Mouse (Mus musculus) ES-Bruce4 (cell line): ENCODE measurements around the gene Ankrd65. TPM values are rescaled to one million over a fixed set of nuclear protein-coding genes. Genes with fewer than 3 reads are reported as not detected.

ENCODE experiments used
- H3K27ac ChIP-seq: 2 replicates; pipeline ENCODE4 v1.5.1; 2012; ENCODE audit warnings: low read length, inconsistent platforms; ENCODE audit not compliant: insufficient read depth
- H3K27me3 ChIP-seq: 2 replicates; pipeline ENCODE4 v1.6.1; 2012; ENCODE audit warnings: mild to moderate bottlenecking, low read length, inconsistent platforms; ENCODE audit not compliant: control insufficient read depth, poor library complexity, insufficient read depth, severe bottlenecking
- H3K36me3 ChIP-seq: 2 replicates; pipeline ENCODE4 v1.6.1; 2012; ENCODE audit warnings: inconsistent platforms, mild to moderate bottlenecking, low read length, moderate library complexity; ENCODE audit not compliant: control insufficient read depth, poor library complexity, insufficient read depth, severe bottlenecking
- H3K4me1 ChIP-seq: one replicate; pipeline ENCODE4 v1.8.1; 2011; ENCODE audit warnings: low read length; ENCODE audit not compliant: control insufficient read depth, insufficient read depth
- H3K4me3 ChIP-seq: 2 replicates; pipeline ENCODE4 v1.5.1; 2011; ENCODE audit warnings: low read depth, mild to moderate bottlenecking, low read length
- H3K9ac ChIP-seq: 2 replicates; pipeline ENCODE4 v1.6.1; 2012; ENCODE audit warnings: low read depth, mild to moderate bottlenecking, inconsistent platforms; ENCODE audit not compliant: poor library complexity, severe bottlenecking
- H3K9me3 ChIP-seq: replicated peaks from 2 replicates; pipeline ENCODE4 v1.6.1; 2012; ENCODE audit warnings: mild to moderate bottlenecking, low read length, inconsistent platforms; ENCODE audit not compliant: control insufficient read depth, poor library complexity, insufficient read depth, severe bottlenecking
- CTCF ChIP-seq: IDR thresholded peaks from one replicate; pipeline ENCODE4 v1.8.1; 2011; ENCODE audit warnings: low read depth, low read length
- EP300 ChIP-seq: IDR thresholded peaks from 2 replicates; pipeline ENCODE4 v1.6.1; 2011; ENCODE audit warnings: low read depth, low read length; ENCODE audit not compliant: insufficient read depth
- POLR2A ChIP-seq: IDR thresholded peaks from one replicate; pipeline ENCODE4 v1.8.1; 2011; ENCODE audit warnings: low read length; ENCODE audit not compliant: insufficient read depth
- polyA plus RNA-seq: library from polyadenylated mRNA; stranded (reverse); fragments of >200 nt; gene quantifications from 2 replicates; pipeline ENCODE4 v1.2.4, GENCODE M21; 2011; ENCODE audit warnings: low read depth; ENCODE audit not compliant: missing spikeins, insufficient read depth, insufficient read length

Ankrd65 gene
- polyA plus RNA-seq, 1 experiment: not detected

GRCm38 (mm10) chr4:155746575-155747490 lies 43.4 kb upstream of the Ankrd65 start:
- Histone ChIP-seq H3K9me3 (no peaks in the 10 kb centered on the region), H3K27ac (no peak overlapping the region), H3K27me3 (no peaks in the 10 kb centered on the region), H3K9ac (no peak overlapping the region), H3K4me1 (no peaks in the 10 kb centered on the region), H3K36me3 (peaks cover 84% of the 10 kb centered on the region), H3K4me3 (no peak overlapping the region)
- TF ChIP-seq POLR2A (no peak), EP300 (no peak), CTCF (no peak)

GRCm38 (mm10) chr4:155757011-155757410 lies 33.2 kb upstream of the Ankrd65 start:
- Histone ChIP-seq H3K27me3 (no peaks in the 10 kb centered on the region), H3K4me1 (no peaks in the 10 kb centered on the region), H3K4me3 (no peak overlapping the region), H3K36me3 (peaks cover 48% of the 10 kb centered on the region), H3K27ac (no peak overlapping the region), H3K9me3 (no peaks in the 10 kb centered on the region), H3K9ac (no peak overlapping the region)
- TF ChIP-seq POLR2A (no peak), CTCF (no peak), EP300 (no peak)

- H3K36me3 ChIP-seq: peaks cover 22% of the 10 kb centered on the region
- peak overlapping the region; percentile 72 for H3K9ac ChIP-seq
- peak overlapping the region; percentile 72 for H3K4me3 ChIP-seq
- TF ChIP-seq POLR2A (no peak), EP300 (no peak), CTCF (no peak)
- no peaks in the 10 kb centered on the region for H3K27me3 ChIP-seq
- H3K9me3 ChIP-seq: no peaks in the 10 kb centered on the region
- no peaks in the 10 kb centered on the region for H3K4me1 ChIP-seq
- H3K27ac ChIP-seq: no peak overlapping the region
Measured at GRCm38 (mm10) chr4:155759862-155760612, 30.2 kb upstream of the Ankrd65 start.

GRCm38 (mm10) chr4:155760613-155761355 lies 29.5 kb upstream of the Ankrd65 start, which contains the start of gene Atad3a:
Atad3a (minus strand) TSS chr4:155761093.
- H3K27me3 ChIP-seq: no peaks in the 10 kb centered on the region
- H3K27ac ChIP-seq: no peak within 1 kb of the TSS
- H3K4me1 ChIP-seq: no peaks in the 10 kb centered on the region
- H3K4me3 ChIP-seq: peak within 1 kb of the TSS; percentile 72
- peaks cover 14% of the 10 kb centered on the region for H3K36me3 ChIP-seq
- peak; percentile 89 for TF ChIP-seq POLR2A
- TF ChIP-seq CTCF: no peak
- no peak for TF ChIP-seq EP300
- peak within 1 kb of the TSS; percentile 72 for H3K9ac ChIP-seq
- no peaks in the 10 kb centered on the region for H3K9me3 ChIP-seq

- H3K4me1 ChIP-seq: no peaks in the 10 kb centered on the region
- peak overlapping the region; percentile 72 for H3K4me3 ChIP-seq
- H3K27ac ChIP-seq: no peak overlapping the region
- H3K36me3 ChIP-seq: peaks cover 7% of the 10 kb centered on the region; the same call in 1 of the 2 replicates
- H3K9me3 ChIP-seq: no peaks in the 10 kb centered on the region
- TF ChIP-seq EP300 (no peak), POLR2A (no peak), CTCF (no peak)
- no peaks in the 10 kb centered on the region for H3K27me3 ChIP-seq
- peak overlapping the region; percentile 72 for H3K9ac ChIP-seq
Measured at GRCm38 (mm10) chr4:155761356-155762099, 28.7 kb upstream of the Ankrd65 start.
